Mouse (Mus musculus) liver, embryonic 14.5 days (tissue): Measurements from ENCODE around the gene Tmc4.

Source experiments
- CTCF ChIP-seq: IDR thresholded peaks from 2 replicates; pipeline ENCODE4 v1.5.1; 2016; ENCODE audit warnings: antibody characterized with exemption, low read depth, control low read depth
- EP300 ChIP-seq: IDR thresholded peaks from 2 replicates; pipeline ENCODE4 v1.6.1; 2016; ENCODE audit warnings: antibody characterized with exemption, low read depth

DNA sequence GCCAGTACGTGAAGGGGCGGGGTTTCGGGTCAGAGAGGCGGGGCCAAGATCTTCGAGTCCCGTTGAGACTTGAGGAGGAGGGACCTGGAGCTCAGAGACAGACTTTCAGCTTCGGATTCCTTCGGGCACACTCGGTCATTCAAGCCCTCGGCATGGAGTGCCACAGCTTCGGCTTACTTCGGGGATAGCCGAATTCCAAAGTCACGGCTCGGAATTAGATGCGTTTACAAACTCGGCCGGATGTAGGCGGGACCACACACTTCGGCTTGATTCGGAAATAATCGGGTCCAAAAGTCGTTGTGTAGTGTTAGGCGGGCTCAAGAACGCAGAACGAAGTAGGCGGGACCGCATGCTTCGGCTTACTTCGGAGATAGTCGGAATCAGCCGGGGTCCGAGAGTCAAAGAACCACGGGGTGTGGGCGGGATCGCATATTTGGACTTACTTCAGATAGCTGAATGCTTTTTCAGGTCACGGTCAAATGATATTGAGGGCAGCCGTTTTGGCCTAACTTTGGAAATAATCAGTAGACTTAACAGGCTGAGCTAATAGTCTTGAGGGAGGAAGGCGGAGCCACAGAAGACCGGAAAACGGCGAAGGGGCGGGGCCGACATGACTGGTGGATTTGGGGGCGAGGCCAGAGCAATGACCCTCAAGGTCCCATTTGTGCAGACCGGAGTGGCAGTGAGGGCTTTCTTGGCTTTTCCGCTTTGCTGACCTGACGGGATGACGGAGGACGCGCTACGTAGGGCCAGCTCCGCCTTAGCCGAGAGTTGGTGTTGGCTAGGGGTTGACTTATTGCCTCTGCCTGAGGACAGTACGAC is 15.8 kb upstream of the Tmc4 start, which contains the start of gene Mboat7:
- TF ChIP-seq CTCF (no peak), EP300 (no peak)
